35 mouse cellular contexts compared by ENCODE assay signal in the genomic region with DNA sequence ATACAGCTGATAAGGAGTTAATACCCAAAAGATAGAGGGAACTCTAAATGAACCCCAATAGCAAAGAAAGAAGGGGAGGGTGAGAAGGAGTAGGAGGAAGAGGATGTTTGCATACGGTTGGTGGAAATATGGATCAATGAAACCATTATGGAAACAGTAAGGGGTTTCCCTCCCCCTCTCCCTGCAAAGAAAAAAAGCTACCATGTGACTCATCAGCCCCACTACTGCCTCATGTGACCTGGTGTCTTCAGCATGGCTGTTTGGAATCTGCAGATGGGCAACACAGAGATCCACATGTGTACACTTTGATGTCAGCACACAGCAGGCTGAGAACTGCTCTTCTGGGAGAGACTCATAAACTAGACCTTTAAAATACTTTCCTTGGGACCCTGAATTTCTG.
"Had no signal": no experiment of that assay in that cellular context is flagged by ENCODE, and none has a peak within 500 bp of the region (broad histone marks: within the 10 kb centered on the region; RNA-seq: fewer than 3 reads in every experiment).

No protein-coding gene starts in this region.

- H3K9me3 ChIP-seq: heart, embryonic 12.5 days; heart, embryonic 13.5 days; heart, embryonic 15.5 days; hindbrain, embryonic 10.5 days; hindbrain, embryonic 12.5 days; hindbrain, embryonic 13.5 days; hindbrain, embryonic 15.5 days; intestine, embryonic 15.5 days; kidney, embryonic 15.5 days had no signal

- H3K36me3 ChIP-seq: heart, embryonic 12.5 days; heart, embryonic 13.5 days; heart, embryonic 15.5 days; hindbrain, embryonic 10.5 days; hindbrain, embryonic 12.5 days; hindbrain, embryonic 13.5 days; hindbrain, embryonic 15.5 days; intestine, embryonic 15.5 days; kidney, embryonic 15.5 days had no signal

- H3K27ac ChIP-seq: heart, embryonic 13.5 days; heart, embryonic 15.5 days; hindbrain, embryonic 10.5 days; hindbrain, embryonic 12.5 days; hindbrain, embryonic 13.5 days; hindbrain, embryonic 14.5 days; hindbrain, embryonic 15.5 days; hindbrain, postnatal 0 days; intestine, embryonic 15.5 days; kidney, embryonic 15.5 days; kidney, postnatal 0 days; layer of hippocampus, adult 2 months; left cerebral cortex, adult 2 months had no signal

- DNase-seq: heart, postnatal 10 days; heart, postnatal 14 days; heart, postnatal 36 days; heart, postnatal 4 days; kidney, adult 11 months; kidney, adult 18-20 months; kidney, adult 2 months; kidney, adult 8-10 months; kidney, adult 9 months; kidney, postnatal 10 days; kidney, postnatal 14 days; kidney, postnatal 25 days; kidney, postnatal 36 days; kidney, postnatal 4 days; layer of hippocampus, adult 9-11 months; layer of hippocampus, postnatal 36 days had no signal

- H3K4me2 ChIP-seq: heart, embryonic 11.5 days; heart, embryonic 12.5 days; heart, embryonic 13.5 days; heart, embryonic 15.5 days; hindbrain, embryonic 12.5 days; hindbrain, embryonic 13.5 days; hindbrain, embryonic 14.5 days; hindbrain, embryonic 15.5 days; intestine, embryonic 15.5 days; kidney, embryonic 15.5 days had no signal

- H3K27me3 ChIP-seq: heart, embryonic 12.5 days; heart, embryonic 13.5 days; heart, embryonic 15.5 days; hindbrain, embryonic 12.5 days; hindbrain, embryonic 13.5 days; hindbrain, embryonic 15.5 days; intestine, embryonic 15.5 days; kidney, embryonic 15.5 days had no signal

- ATAC-seq: hindbrain, embryonic 16.5 days; hindbrain, postnatal 0 days; inflammation-experienced regulatory T-cells, adult 6 months; intestine, embryonic 15.5 days; intestine, embryonic 16.5 days; intestine, postnatal 0 days had no signal

- H3K9ac ChIP-seq: heart, embryonic 12.5 days; heart, embryonic 13.5 days; heart, embryonic 15.5 days; hindbrain, embryonic 12.5 days; hindbrain, embryonic 13.5 days; hindbrain, embryonic 14.5 days; hindbrain, embryonic 15.5 days; intestine, embryonic 15.5 days; kidney, embryonic 15.5 days had no signal

- H3K4me3 ChIP-seq: heart, embryonic 12.5 days; heart, embryonic 13.5 days; heart, embryonic 15.5 days; hindbrain, embryonic 10.5 days; hindbrain, embryonic 12.5 days; hindbrain, embryonic 13.5 days; hindbrain, embryonic 15.5 days; intestine, embryonic 15.5 days; kidney, embryonic 15.5 days; layer of hippocampus, adult 2 months; left cerebral cortex, adult 2 months had no signal

- H3K4me1 ChIP-seq: heart, embryonic 12.5 days; heart, embryonic 13.5 days; heart, embryonic 15.5 days; hindbrain, embryonic 10.5 days; hindbrain, embryonic 12.5 days; hindbrain, embryonic 13.5 days; hindbrain, embryonic 15.5 days; intestine, embryonic 15.5 days had no signal
